Mouse (Mus musculus): ENCODE measurements around the gene Apoc1. TPM values are rescaled to one million over a fixed set of nuclear protein-coding genes. Genes with fewer than 3 reads are reported as not detected.

Apoc1 gene
- total and polyA plus RNA-seq, 3 experiments = 0.35 TPM; not detected in 2

DNA sequence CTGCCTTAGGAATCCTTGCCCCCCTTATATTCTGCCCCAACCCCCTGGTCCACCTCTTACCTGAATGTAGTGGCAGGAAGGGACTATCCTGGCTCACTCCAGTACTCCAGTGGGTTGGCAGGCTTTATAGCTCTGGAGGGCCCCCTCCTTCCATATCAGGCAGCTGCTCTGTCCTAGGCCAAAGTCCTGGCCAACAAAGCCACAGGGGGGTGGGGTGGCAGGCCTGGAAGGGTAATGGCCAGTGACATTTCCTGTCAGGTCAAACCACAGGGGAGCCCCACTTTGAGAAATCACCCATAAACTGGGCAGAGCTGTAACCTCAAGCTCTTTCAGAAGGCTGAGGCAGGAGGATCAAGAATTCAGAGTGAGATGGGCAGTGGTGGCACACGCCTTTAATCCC lies 15.8 kb downstream of the Apoc1 start:
- no peak for DNase-seq (ENCODE audit: low read depth, low spot score)
- H3K9me3 ChIP-seq (replicated peaks; ENCODE audit: insufficient read depth, low read length) = no peaks in the 10 kb centered on the region
- no peaks in the 10 kb centered on the region for H3K36me3 ChIP-seq (ENCODE audit: control insufficient read depth in 1 of 2, insufficient read depth in 2 of 2, low read length in 2 of 2)
- H3K4me3 ChIP-seq (ENCODE audit: control insufficient read depth in 1 of 2, insufficient read depth in 1 of 2, low read depth in 2 of 2, low read length in 2 of 2) = no peak overlapping the region
- H3K4me1 ChIP-seq (ENCODE audit: control insufficient read depth in 1 of 2, insufficient read depth in 2 of 2, low read length in 2 of 2) = no peaks in the 10 kb centered on the region; a peak in 1 of 4 replicates
- no peak for TF ChIP-seq ELF1 (IDR thresholded peaks at IDR 0.05; ENCODE audit: low read depth, low read length)
- TF ChIP-seq KAT2A (conservative IDR thresholded peaks at IDR 0.05; ENCODE audit: low read depth, low read length) = no peak
- no peak for TF ChIP-seq ETS1 (IDR thresholded peaks at IDR 0.05; ENCODE audit: low read depth, low read length)
- no peak for TF ChIP-seq ZMIZ1 (IDR thresholded peaks at IDR 0.05; ENCODE audit: low read depth, low read length)
- TF ChIP-seq GATA1 (IDR thresholded peaks at IDR 0.05; ENCODE audit: low read depth, low read length) = no peak
- no peak for TF ChIP-seq SMC3 (IDR thresholded peaks at IDR 0.05; ENCODE audit: low read depth, low read length)
- TF ChIP-seq ZNF384 (IDR thresholded peaks at IDR 0.05; ENCODE audit: low read depth, low read length) = no peak
- TF ChIP-seq TBP (IDR thresholded peaks at IDR 0.05; ENCODE audit: low read depth, low read length) = no peak
- no peak for TF ChIP-seq NRF1 (IDR thresholded peaks at IDR 0.05; ENCODE audit: insufficient read depth, low read depth, low read length, poor library complexity, severe bottlenecking)
- TF ChIP-seq MEF2A (IDR thresholded peaks at IDR 0.05; ENCODE audit: extremely low read depth, insufficient replicate concordance, low read depth, low read length, poor library complexity, severe bottlenecking) = no peak
- no peak for TF ChIP-seq MAZ (IDR thresholded peaks at IDR 0.05; ENCODE audit: low read depth, low read length)
- no peak for TF ChIP-seq TCF12 (IDR thresholded peaks at IDR 0.05; ENCODE audit: low read depth, low read length)
- H3K27me3 ChIP-seq (ENCODE audit: control insufficient read depth in 1 of 2, insufficient read depth in 2 of 2, low read length in 2 of 2) = no peaks in the 10 kb centered on the region
- no peak overlapping the region for H3K9ac ChIP-seq (ENCODE audit: control insufficient read depth, low read depth, low read length, poor library complexity, severe bottlenecking)
- H3K79me2 ChIP-seq (ENCODE audit: control insufficient read depth, insufficient read depth, low read length, poor library complexity) = no peaks in the 10 kb centered on the region
- no peak overlapping the region for H3K27ac ChIP-seq (ENCODE audit: control insufficient read depth, low read depth, low read length)

GRCm38 (mm10) chr7:19675824-19676223 lies 16.6 kb downstream of the Apoc1 start:
- DNase-seq (ENCODE audit: low read depth, low spot score) = no peak
- Histone ChIP-seq H3K4me1 (ENCODE audit: control insufficient read depth in 1 of 2, insufficient read depth in 2 of 2, low read length in 2 of 2) (no peaks in the 10 kb centered on the region; a peak in 1 of 4 replicates), H3K4me3 (ENCODE audit: control insufficient read depth in 1 of 2, insufficient read depth in 1 of 2, low read depth in 2 of 2, low read length in 2 of 2) (no peak overlapping the region), H3K9ac (ENCODE audit: control insufficient read depth, low read depth, low read length, poor library complexity, severe bottlenecking) (no peak overlapping the region), H3K79me2 (ENCODE audit: control insufficient read depth, insufficient read depth, low read length, poor library complexity) (no peaks in the 10 kb centered on the region), H3K9me3 (replicated peaks; ENCODE audit: insufficient read depth, low read length) (no peaks in the 10 kb centered on the region), H3K27ac (ENCODE audit: control insufficient read depth, low read depth, low read length) (no peak overlapping the region), H3K36me3 (ENCODE audit: control insufficient read depth in 1 of 2, insufficient read depth in 2 of 2, low read length in 2 of 2) (no peaks in the 10 kb centered on the region), H3K27me3 (ENCODE audit: control insufficient read depth in 1 of 2, insufficient read depth in 2 of 2, low read length in 2 of 2) (no peaks in the 10 kb centered on the region)
- no peak for TF ChIP-seq RCOR1 (IDR thresholded peaks at IDR 0.05; ENCODE audit: low read depth, low read length)

- Histone ChIP-seq H3K79me2 (ENCODE audit: control insufficient read depth, insufficient read depth, low read length, poor library complexity) (no peaks in the 10 kb centered on the region), H3K4me3 (ENCODE audit: control insufficient read depth in 1 of 2, insufficient read depth in 1 of 2, low read depth in 2 of 2, low read length in 2 of 2) (no peak overlapping the region), H3K4me1 (ENCODE audit: control insufficient read depth in 1 of 2, insufficient read depth in 2 of 2, low read length in 2 of 2) (peaks cover 0 to 4% of the 10 kb centered on the region in 2 experiments; a peak in 2 of 4 replicates), H3K36me3 (ENCODE audit: control insufficient read depth in 1 of 2, insufficient read depth in 2 of 2, low read length in 2 of 2) (no peaks in the 10 kb centered on the region; a peak in 1 of 4 replicates), H3K27me3 (ENCODE audit: control insufficient read depth in 1 of 2, insufficient read depth in 2 of 2, low read length in 2 of 2) (no peaks in the 10 kb centered on the region), H3K9ac (ENCODE audit: control insufficient read depth, low read depth, low read length, poor library complexity, severe bottlenecking) (no peak overlapping the region), H3K9me3 (replicated peaks; ENCODE audit: insufficient read depth, low read length) (no peaks in the 10 kb centered on the region), H3K27ac (ENCODE audit: control insufficient read depth, low read depth, low read length) (no peak overlapping the region)
- no peak for TF ChIP-seq ETS1 (IDR thresholded peaks at IDR 0.05; ENCODE audit: low read depth, low read length)
- no peak for TF ChIP-seq SIN3A (IDR thresholded peaks at IDR 0.05; ENCODE audit: low read length)
- TF ChIP-seq TAL1 (IDR thresholded peaks at IDR 0.05; ENCODE audit: low read length) = no peak
- TF ChIP-seq CTCF (IDR thresholded peaks at IDR 0.05 in 2 of 3, conservative IDR thresholded peaks at IDR 0.05 in 1 of 3; ENCODE audit: control insufficient read depth in 1 of 3, insufficient read depth in 1 of 3, low read depth in 2 of 3, low read length in 3 of 3, poor library complexity in 1 of 3, severe bottlenecking in 1 of 3) = no peak
- TF ChIP-seq MAX (IDR thresholded peaks at IDR 0.05; ENCODE audit: low read length) = no peak
- TF ChIP-seq USF2 (IDR thresholded peaks at IDR 0.05; ENCODE audit: borderline replicate concordance in 1 of 2, insufficient read depth in 1 of 2, low read depth in 1 of 2, low read length in 2 of 2) = no peak
- no peak for TF ChIP-seq UBTF (IDR thresholded peaks at IDR 0.05; ENCODE audit: borderline replicate concordance, insufficient read depth, low read depth, low read length)
- TF ChIP-seq HCFC1 (IDR thresholded peaks at IDR 0.05; ENCODE audit: low read depth, low read length) = no peak
- no peak for TF ChIP-seq TBP (IDR thresholded peaks at IDR 0.05; ENCODE audit: low read depth, low read length)
- no peak for TF ChIP-seq E2F4 (IDR thresholded peaks at IDR 0.05; ENCODE audit: borderline replicate concordance, low read depth, low read length)
- no peak for TF ChIP-seq MXI1 (IDR thresholded peaks at IDR 0.05; ENCODE audit: low read depth, low read length)
- DNase-seq (ENCODE audit: low read depth, low spot score) = no peak
Measured at GRCm38 (mm10) chr7:19673083-19673699, 19.3 kb downstream of the Apoc1 start.
